Mouse (Mus musculus) left cerebral cortex, postnatal 36 days (tissue): ENCODE data around the gene Fam120c. TPM values are rescaled to one million over a fixed set of nuclear protein-coding genes. Genes with fewer than 3 reads are reported as not detected.

ENCODE experiments used
- DNase-seq, 2 experiments: peaks; one replicate each; pipeline ENCODE4 v3.0.0; 2021 to 2022; ENCODE audit warnings: low spot score in 2 of 2, mixed read lengths in 1 of 2
- intact Hi-C: fragments of 180-260 bp; cut with DNase I; formaldehyde crosslinking; loops from one replicate; pipeline ENCODE4 v1.15.1; 2025
- total RNA-seq, 2 experiments: library from RNA; stranded (reverse); gene quantifications; 2 replicates each; pipeline ENCODE4 v1.2.3; 2021

The Fam120c gene
- total RNA-seq, 2 experiments from 2014 or later, result 41.5 to 42.7 TPM

- intact Hi-C loops, result no loop called here
- no peak for DNase-seq
Measured at GRCm38 (mm10) chrX:151518181-151518580, 174.2 kb downstream of the Fam120c start.

- intact Hi-C loops, result loop anchor here (2.0 to 10.0 kb wide), 2 partner anchors 175 to 283 kb away; partner anchors contain the start of gene Fam120c
- DNase-seq, result no peak
Measured at GRCm38 (mm10) chrX:151520127-151520457, 176.1 kb downstream of the Fam120c start.

DNA sequence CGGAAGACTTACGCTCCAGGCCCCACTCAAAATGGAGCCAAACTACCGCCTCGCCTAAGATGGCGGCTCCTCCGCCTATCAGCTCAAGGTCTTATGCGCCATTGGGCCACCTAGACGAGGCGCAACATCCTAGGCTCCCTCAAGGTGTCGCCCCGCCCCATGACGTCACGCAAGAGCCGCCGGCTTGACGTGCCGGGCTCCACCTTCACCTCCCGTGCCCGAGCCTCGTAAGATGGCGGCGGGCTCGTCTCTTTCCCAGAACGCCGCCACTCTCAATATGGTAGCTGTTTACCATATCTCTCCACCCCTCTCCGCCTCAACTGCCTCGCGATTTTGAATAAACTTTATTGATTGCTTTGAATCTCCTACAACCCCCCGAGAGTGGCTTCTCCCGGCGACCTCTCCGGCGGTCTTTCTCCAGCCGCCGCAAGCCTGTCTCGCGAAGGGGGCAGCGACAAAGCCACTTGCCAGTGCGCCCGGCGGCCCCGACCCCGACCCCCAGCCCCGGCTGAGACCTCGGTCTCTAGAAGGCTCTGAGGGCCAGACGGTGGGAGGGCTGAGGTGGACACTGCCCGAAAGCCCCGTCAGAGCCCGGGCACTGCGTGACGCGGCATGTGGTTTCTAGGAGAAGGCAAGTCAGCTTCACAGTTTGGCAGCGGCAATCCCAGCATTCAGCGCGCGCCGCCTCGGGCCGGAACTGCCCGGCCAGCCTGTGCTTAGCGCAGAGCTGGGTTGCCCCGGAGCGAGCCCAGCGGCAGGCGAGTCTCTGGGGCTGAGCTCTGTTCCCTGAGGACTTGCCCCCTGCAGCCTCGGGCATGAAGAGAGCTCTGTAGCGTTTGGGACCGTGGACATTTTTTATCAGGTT is 176.7 kb downstream of the Fam120c start, which contains the start of gene Phf8:
Gene Phf8 (plus strand): TSS at position 215 of the 865 bp plus-strand sequence.
- DNase-seq, result peak; percentile 91
- intact Hi-C loops, result loop anchor here (2.0 to 10.0 kb wide), 2 partner anchors 176 to 282 kb away; partner anchors contain the start of gene Fam120c

Other genes starting within 250 kb of the Fam120c start
- 10 to 100 TPM; 72.6 to 75.3 TPM for gene Tsr2, start 247.6 kb upstream of the Fam120c start, total RNA-seq
- gene Wnk3, start 146.1 kb upstream of the Fam120c start, total RNA-seq, result 10 to 100 TPM; 41.8 to 42.1 TPM
- 10 to 100 TPM; 25.0 to 35.9 TPM for gene Phf8, start 176.5 kb downstream of the Fam120c start, total RNA-seq